Mouse (Mus musculus): ENCODE measurements around the gene Arsg. TPM values are rescaled to one million over a fixed set of nuclear protein-coding genes. Genes with fewer than 3 reads are reported as not detected.

The Arsg gene
- polyA plus RNA-seq, 1 experiment, result 5.1 TPM

- 95% methylated on average over 1 of the region's 1 CpGs for WGBS
- H3K27me3 ChIP-seq (ENCODE audit: control insufficient read depth, insufficient read depth, low read length), result no peaks in the 10 kb centered on the region
- no peaks in the 10 kb centered on the region for H3K4me1 ChIP-seq (ENCODE audit: control insufficient read depth, insufficient read depth, insufficient read length)
- no peaks in the 10 kb centered on the region for H3K36me3 ChIP-seq (ENCODE audit: control insufficient read depth, insufficient read depth, low read length)
- H3K27ac ChIP-seq (ENCODE audit: insufficient read depth, low read length), result no peak overlapping the region
- no peak for TF ChIP-seq POLR2A (IDR thresholded peaks at IDR 0.05; ENCODE audit: low read depth, low read length)
- TF ChIP-seq CTCF (IDR thresholded peaks at IDR 0.05; ENCODE audit: extremely low read depth, insufficient read depth, insufficient read length, insufficient replicate concordance), result no peak
- H3K4me3 ChIP-seq (ENCODE audit: extremely low read depth, insufficient read depth, insufficient read length), result no peak overlapping the region
- DNase-seq (ENCODE audit: low read depth in 1 of 2, low spot score in 2 of 2), result no peak
Observed at GRCm38 (mm10) chr11:109547652-109548051, 74.5 kb downstream of the Arsg start.

DNA sequence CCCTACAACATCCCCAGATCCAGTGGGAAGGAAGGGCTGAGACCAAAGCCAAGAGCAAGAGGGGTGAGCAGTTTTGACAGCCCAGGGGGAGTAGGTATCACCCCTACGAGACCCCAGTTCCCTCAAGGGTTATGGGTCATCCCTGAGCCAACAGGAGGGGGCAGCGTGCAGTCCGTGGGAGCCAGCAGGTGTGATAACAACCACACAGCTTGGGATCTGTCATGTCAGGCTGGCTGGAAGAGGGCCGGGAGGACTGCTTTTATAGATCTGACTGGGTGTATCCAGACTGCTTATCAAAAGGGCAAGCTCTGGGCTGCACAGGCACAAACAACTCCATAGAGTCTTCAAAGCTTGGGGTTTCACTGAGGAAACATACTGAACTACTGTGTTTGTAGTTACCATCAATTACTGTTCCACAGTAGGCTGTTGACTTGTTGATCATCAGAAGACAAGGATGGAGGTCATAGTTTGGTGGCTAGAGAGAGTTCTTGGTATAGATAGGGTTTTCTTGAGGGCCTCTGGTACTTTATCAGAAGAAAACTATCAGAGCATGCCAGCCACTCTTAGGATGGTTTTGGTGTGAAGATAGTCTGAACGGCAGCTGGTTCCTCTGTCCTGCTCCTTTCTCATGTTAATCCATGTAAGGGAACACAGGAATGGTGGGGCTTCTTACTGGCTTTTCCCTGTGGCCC lies 76.6 kb downstream of the Arsg start:
- H3K36me3 ChIP-seq (ENCODE audit: control insufficient read depth, insufficient read depth, low read length), result no peaks in the 10 kb centered on the region
- TF ChIP-seq CTCF (IDR thresholded peaks at IDR 0.05; ENCODE audit: extremely low read depth, insufficient read depth, insufficient read length, insufficient replicate concordance), result no peak
- TF ChIP-seq POLR2A (IDR thresholded peaks at IDR 0.05; ENCODE audit: low read depth, low read length), result no peak
- no peaks in the 10 kb centered on the region for H3K27me3 ChIP-seq (ENCODE audit: control insufficient read depth, insufficient read depth, low read length)
- no peak overlapping the region for H3K4me3 ChIP-seq (ENCODE audit: extremely low read depth, insufficient read depth, insufficient read length)
- H3K27ac ChIP-seq (ENCODE audit: insufficient read depth, low read length), result peak overlapping the region; percentile 21; the same call in 1 of the 2 replicates
- DNase-seq (ENCODE audit: low read depth in 1 of 2, low spot score in 2 of 2), result no peak
- H3K4me1 ChIP-seq (ENCODE audit: control insufficient read depth, insufficient read depth, insufficient read length), result no peaks in the 10 kb centered on the region
- WGBS, result 75% methylated on average over 5 of the region's 5 CpGs

DNA sequence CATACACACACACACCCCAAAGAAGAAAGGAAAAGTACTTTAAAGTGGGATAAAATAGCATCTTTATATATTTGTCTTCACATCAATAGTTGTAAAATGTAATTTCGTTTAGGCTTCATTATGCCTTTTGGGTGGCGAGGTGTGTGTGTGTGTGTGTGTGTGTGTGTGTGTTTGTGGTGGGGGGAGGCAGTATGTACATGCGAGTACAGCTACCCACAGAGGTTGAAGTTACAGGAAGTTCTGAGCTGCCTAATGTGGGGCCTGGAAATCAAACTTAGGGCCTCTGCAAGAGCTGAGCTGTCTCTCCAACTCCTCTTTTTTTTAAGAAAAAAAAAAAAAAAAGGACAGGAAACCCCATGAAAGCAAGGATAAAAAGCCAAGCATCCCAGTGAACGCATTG lies 80.7 kb downstream of the Arsg start:
- Histone ChIP-seq H3K27me3 (ENCODE audit: control insufficient read depth, insufficient read depth, low read length) (no peaks in the 10 kb centered on the region), H3K4me3 (ENCODE audit: extremely low read depth, insufficient read depth, insufficient read length) (no peak overlapping the region), H3K36me3 (ENCODE audit: control insufficient read depth, insufficient read depth, low read length) (no peaks in the 10 kb centered on the region), H3K4me1 (ENCODE audit: control insufficient read depth, insufficient read depth, insufficient read length) (no peaks in the 10 kb centered on the region), H3K27ac (ENCODE audit: insufficient read depth, low read length) (no peak overlapping the region)
- no peak for DNase-seq (ENCODE audit: low read depth in 1 of 2, low spot score in 2 of 2)
- WGBS, result 53% methylated on average over 4 of the region's 4 CpGs
- TF ChIP-seq POLR2A (IDR thresholded peaks at IDR 0.05; ENCODE audit: low read depth, low read length) (no peak), CTCF (IDR thresholded peaks at IDR 0.05; ENCODE audit: extremely low read depth, insufficient read depth, insufficient read length, insufficient replicate concordance) (no peak)

DNA sequence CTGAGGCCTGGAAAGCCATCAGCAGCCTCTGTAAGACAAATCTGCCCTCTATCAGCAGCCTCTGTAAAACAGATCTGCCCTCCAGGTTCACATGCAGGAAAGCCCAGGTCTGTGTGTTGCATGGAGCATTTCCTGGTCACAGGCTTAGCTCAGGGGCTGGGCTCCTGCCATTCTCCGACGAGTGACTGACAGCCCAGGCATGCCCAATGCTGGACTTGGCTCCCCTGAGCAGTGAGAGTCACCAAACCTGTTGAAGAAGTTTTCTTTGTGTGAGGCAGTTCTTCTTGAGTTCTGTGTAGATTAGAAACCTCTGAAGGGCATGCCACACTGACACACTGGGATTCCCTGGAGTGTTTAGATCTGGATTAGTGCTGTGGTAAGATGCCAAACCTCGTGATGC lies 81.3 kb downstream of the Arsg start:
- no peak for DNase-seq (ENCODE audit: low read depth in 1 of 2, low spot score in 2 of 2)
- WGBS, result 46% methylated on average over 3 of the region's 3 CpGs

GRCm38 (mm10) chr11:109556130-109556529 lies 83.0 kb downstream of the Arsg start:
- TF ChIP-seq POLR2A (IDR thresholded peaks at IDR 0.05; ENCODE audit: low read depth, low read length) (no peak), CTCF (IDR thresholded peaks at IDR 0.05; ENCODE audit: extremely low read depth, insufficient read depth, insufficient read length, insufficient replicate concordance) (no peak)
- Histone ChIP-seq H3K4me1 (ENCODE audit: control insufficient read depth, insufficient read depth, insufficient read length) (no peaks in the 10 kb centered on the region; the same call in 1 of the 2 replicates), H3K36me3 (ENCODE audit: control insufficient read depth, insufficient read depth, low read length) (no peaks in the 10 kb centered on the region), H3K27me3 (ENCODE audit: control insufficient read depth, insufficient read depth, low read length) (no peaks in the 10 kb centered on the region), H3K27ac (ENCODE audit: insufficient read depth, low read length) (no peak overlapping the region), H3K4me3 (ENCODE audit: extremely low read depth, insufficient read depth, insufficient read length) (no peak overlapping the region)
- no peak for DNase-seq (ENCODE audit: low read depth in 1 of 2, low spot score in 2 of 2)
- WGBS, result 82% methylated on average over 6 of the region's 6 CpGs

More for the DNA sequence above, 81.3 kb downstream of the Arsg start:
- Histone ChIP-seq H3K27ac (ENCODE audit: insufficient read depth, low read length) (no peak overlapping the region), H3K36me3 (ENCODE audit: control insufficient read depth, insufficient read depth, low read length) (no peaks in the 10 kb centered on the region), H3K4me3 (ENCODE audit: extremely low read depth, insufficient read depth, insufficient read length) (no peak overlapping the region), H3K4me1 (ENCODE audit: control insufficient read depth, insufficient read depth, insufficient read length) (no peaks in the 10 kb centered on the region), H3K27me3 (ENCODE audit: control insufficient read depth, insufficient read depth, low read length) (no peaks in the 10 kb centered on the region)
- TF ChIP-seq CTCF (IDR thresholded peaks at IDR 0.05; ENCODE audit: extremely low read depth, insufficient read depth, insufficient read length, insufficient replicate concordance) (no peak), POLR2A (IDR thresholded peaks at IDR 0.05; ENCODE audit: low read depth, low read length) (no peak)

GRCm38 (mm10) chr11:109557419-109557818 lies 84.2 kb downstream of the Arsg start:
- no peak overlapping the region for H3K27ac ChIP-seq (ENCODE audit: insufficient read depth, low read length)
- WGBS, result 73% methylated on average over 11 of the region's 11 CpGs
- TF ChIP-seq CTCF (IDR thresholded peaks at IDR 0.05; ENCODE audit: extremely low read depth, insufficient read depth, insufficient read length, insufficient replicate concordance) (no peak), POLR2A (IDR thresholded peaks at IDR 0.05; ENCODE audit: low read depth, low read length) (no peak)
- no peak overlapping the region for H3K4me3 ChIP-seq (ENCODE audit: extremely low read depth, insufficient read depth, insufficient read length)
- H3K36me3 ChIP-seq (ENCODE audit: control insufficient read depth, insufficient read depth, low read length), result no peaks in the 10 kb centered on the region
- DNase-seq (ENCODE audit: low read depth in 1 of 2, low spot score in 2 of 2), result no peak
- H3K4me1 ChIP-seq (ENCODE audit: control insufficient read depth, insufficient read depth, insufficient read length), result no peaks in the 10 kb centered on the region; the same call in 1 of the 2 replicates
- no peaks in the 10 kb centered on the region for H3K27me3 ChIP-seq (ENCODE audit: control insufficient read depth, insufficient read depth, low read length)

- Histone ChIP-seq H3K4me1 (ENCODE audit: control insufficient read depth, insufficient read depth, insufficient read length) (no peaks in the 10 kb centered on the region; the same call in 1 of the 2 replicates), H3K27me3 (ENCODE audit: control insufficient read depth, insufficient read depth, low read length) (no peaks in the 10 kb centered on the region), H3K27ac (ENCODE audit: insufficient read depth, low read length) (no peak overlapping the region), H3K36me3 (ENCODE audit: control insufficient read depth, insufficient read depth, low read length) (no peaks in the 10 kb centered on the region), H3K4me3 (ENCODE audit: extremely low read depth, insufficient read depth, insufficient read length) (no peak overlapping the region)
- TF ChIP-seq CTCF (IDR thresholded peaks at IDR 0.05; ENCODE audit: extremely low read depth, insufficient read depth, insufficient read length, insufficient replicate concordance), result no peak
- TF ChIP-seq POLR2A (IDR thresholded peaks at IDR 0.05; ENCODE audit: low read depth, low read length), result no peak
- DNase-seq (ENCODE audit: low read depth in 1 of 2, low spot score in 2 of 2), result no peak
- 90% methylated on average over 12 of the region's 12 CpGs for whole genome bisulfite sequencing
Observed at GRCm38 (mm10) chr11:109559241-109559640, 86.1 kb downstream of the Arsg start.

All from spleen, adult 2 months (tissue).